Mouse (Mus musculus): ENCODE results near the gene Galr3. TPM values are rescaled to one million over a fixed set of nuclear protein-coding genes. Genes with fewer than 3 reads are reported as not detected.

Galr3 gene
- total and polyA plus RNA-seq, 3 experiments = 0.70 to 1.6 (median 1.2) TPM

- no peak overlapping the region for H3K9ac ChIP-seq (ENCODE audit: insufficient read depth, low read depth)
- in situ Hi-C loops (cut with MboI; ENCODE audit: low pct_ligation_motif_present, low pct_unique_long_range_greater_than_20kb, low sequenced_read_pairs) = no loop called here
- H3K4me1 ChIP-seq (ENCODE audit: control insufficient read depth in 1 of 2, insufficient read depth in 2 of 2) = no peaks in the 10 kb centered on the region
- no peaks in the 10 kb centered on the region for H3K9me3 ChIP-seq (replicated peaks; ENCODE audit: low read length)
- peaks cover 72 to 90% of the 10 kb centered on the region in 2 experiments for H3K36me3 ChIP-seq (replicated peaks in 1 of 2; ENCODE audit: control insufficient read depth in 1 of 2, insufficient read depth in 1 of 2, low read length in 1 of 2)
- dilution Hi-C loops (cut with MboI; ENCODE audit: extremely low pct_ligation_motif_present, extremely low pct_unique_long_range_greater_than_20kb, low sequenced_read_pairs) = no loop called here
- H3K4me2 ChIP-seq (ENCODE audit: insufficient read depth, low read depth, poor library complexity, severe bottlenecking) = no peak overlapping the region
- no peaks in the 10 kb centered on the region for H3K27me3 ChIP-seq (replicated peaks)
- TF ChIP-seq USF2 (conservative IDR thresholded peaks at IDR 0.05; ENCODE audit: low read depth, low read length) (no peak), USF1 (IDR thresholded peaks at IDR 0.05; ENCODE audit: low read depth, low read length) (no peak), IRF4 (IDR thresholded peaks at IDR 0.05; ENCODE audit: low read depth, low read length) (no peak), MAZ (IDR thresholded peaks at IDR 0.05; ENCODE audit: low read depth, low read length) (no peak), PAX5 (IDR thresholded peaks at IDR 0.05; ENCODE audit: low read length) (no peak), JUN (IDR thresholded peaks at IDR 0.05; ENCODE audit: insufficient read depth, low read depth, low read length) (no peak)
- H3K79me2 ChIP-seq (replicated peaks; ENCODE audit: control insufficient read depth, extremely low read depth, insufficient read depth, poor library complexity, severe bottlenecking) = peaks cover 5% of the 10 kb centered on the region; the same call in 1 of the 2 replicates
- no peak for DNase-seq (ENCODE audit: extremely low read depth)
- no peak overlapping the region for H3K4me3 ChIP-seq (replicated peaks in 1 of 3; ENCODE audit: low read depth in 2 of 3, low read length in 2 of 3, poor library complexity in 1 of 3)
- no peak overlapping the region for H3K27ac ChIP-seq (ENCODE audit: insufficient read depth, low read depth)
These were observed 50.6 kb downstream of the Galr3 start for GRCm38 (mm10) chr15:79092284-79092683.

Other genes starting within 250 kb of the Galr3 start
Only the 20 nearest of the 21 such genes appear.
- gene Card10, start 238.8 kb upstream of the Galr3 start, total RNA-seq (2012; rRNA removed) = 0.08 TPM in 1 of 2 replicates, not detected in the other
- gene Card10, start 238.8 kb upstream of the Galr3 start, total RNA-seq (2014; rRNA removed) = not detected in 2 replicates
- not detected in 2 replicates for gene Card10, start 238.8 kb upstream of the Galr3 start, polyA plus RNA-seq (2012; ENCODE audit: insufficient read length, low read depth)
- gene Cdc42ep1, start 199.3 kb upstream of the Galr3 start, total RNA-seq (2012; rRNA removed) = not detected in 2 replicates
- not detected in 2 replicates for gene Cdc42ep1, start 199.3 kb upstream of the Galr3 start, total RNA-seq (2014; rRNA removed)
- gene Cdc42ep1, start 199.3 kb upstream of the Galr3 start, polyA plus RNA-seq (2012; ENCODE audit: insufficient read length, low read depth) = not detected in 2 replicates
- gene Lgals2, start 186.4 kb upstream of the Galr3 start, total RNA-seq (2012; rRNA removed) = not detected in 2 replicates
- gene Lgals2, start 186.4 kb upstream of the Galr3 start, total RNA-seq (2014; rRNA removed) = not detected in 2 replicates
- not detected in 2 replicates for gene Lgals2, start 186.4 kb upstream of the Galr3 start, polyA plus RNA-seq (2012; ENCODE audit: insufficient read length, low read depth)
- gene Gga1, start 164.7 kb upstream of the Galr3 start, total RNA-seq (2012; rRNA removed) = 13.7 and 14.1 TPM in 2 replicates
- 4.6 and 5.7 TPM in 2 replicates for gene Gga1, start 164.7 kb upstream of the Galr3 start, total RNA-seq (2014; rRNA removed)
- gene Gga1, start 164.7 kb upstream of the Galr3 start, polyA plus RNA-seq (2012; ENCODE audit: insufficient read length, low read depth) = 23.5 and 24.5 TPM in 2 replicates
- gene Gm49510, start 142.2 kb upstream of the Galr3 start, total RNA-seq (2012; rRNA removed) = 0.25 and 0.50 TPM in 2 replicates
- 0.12 and 0.15 TPM in 2 replicates for gene Gm49510, start 142.2 kb upstream of the Galr3 start, total RNA-seq (2014; rRNA removed)
- gene Gm49510, start 142.2 kb upstream of the Galr3 start, polyA plus RNA-seq (2012; ENCODE audit: insufficient read length, low read depth) = 0.78 TPM in 1 of 2 replicates, not detected in the other
- gene Sh3bp1, start 142.1 kb upstream of the Galr3 start, total RNA-seq (2012; rRNA removed) = 20.6 and 23.8 TPM in 2 replicates
- gene Sh3bp1, start 142.1 kb upstream of the Galr3 start, total RNA-seq (2014; rRNA removed) = 12.3 and 15.5 TPM in 2 replicates
- 48.6 and 69.7 TPM in 2 replicates for gene Sh3bp1, start 142.1 kb upstream of the Galr3 start, polyA plus RNA-seq (2012; ENCODE audit: insufficient read length, low read depth)
- 9.3 and 9.8 TPM in 2 replicates for gene Pdxp, start 128.0 kb upstream of the Galr3 start, total RNA-seq (2012; rRNA removed)
- gene Pdxp, start 128.0 kb upstream of the Galr3 start, total RNA-seq (2014; rRNA removed) = 2.8 and 3.1 TPM in 2 replicates
- gene Pdxp, start 128.0 kb upstream of the Galr3 start, polyA plus RNA-seq (2012; ENCODE audit: insufficient read length, low read depth) = 3.4 and 5.4 TPM in 2 replicates
- 735 and 858 TPM in 2 replicates for gene Lgals1, start 115.2 kb upstream of the Galr3 start, total RNA-seq (2012; rRNA removed)
- 791 and 805 TPM in 2 replicates for gene Lgals1, start 115.2 kb upstream of the Galr3 start, total RNA-seq (2014; rRNA removed)
- gene Lgals1, start 115.2 kb upstream of the Galr3 start, polyA plus RNA-seq (2012; ENCODE audit: insufficient read length, low read depth) = 592 and 637 TPM in 2 replicates
- 33.2 and 40.0 TPM in 2 replicates for gene Nol12, start 107.0 kb upstream of the Galr3 start, total RNA-seq (2012; rRNA removed)
- 13.2 and 13.7 TPM in 2 replicates for gene Nol12, start 107.0 kb upstream of the Galr3 start, total RNA-seq (2014; rRNA removed)
- 89.5 and 91.1 TPM in 2 replicates for gene Nol12, start 107.0 kb upstream of the Galr3 start, polyA plus RNA-seq (2012; ENCODE audit: insufficient read length, low read depth)
- 26.3 and 31.0 TPM in 2 replicates for gene Triobp, start 94.2 kb upstream of the Galr3 start, total RNA-seq (2012; rRNA removed)
- 10.9 and 11.5 TPM in 2 replicates for gene Triobp, start 94.2 kb upstream of the Galr3 start, total RNA-seq (2014; rRNA removed)
- 25.5 and 27.3 TPM in 2 replicates for gene Triobp, start 94.2 kb upstream of the Galr3 start, polyA plus RNA-seq (2012; ENCODE audit: insufficient read length, low read depth)
- 70.6 and 100 TPM in 2 replicates for gene H1f0, start 13.4 kb upstream of the Galr3 start, total RNA-seq (2012; rRNA removed)
- 15.9 TPM in 2 replicates for gene H1f0, start 13.4 kb upstream of the Galr3 start, total RNA-seq (2014; rRNA removed)
- 11.9 and 12.5 TPM in 2 replicates for gene H1f0, start 13.4 kb upstream of the Galr3 start, polyA plus RNA-seq (2012; ENCODE audit: insufficient read length, low read depth)
- gene Ankrd54, start 21.0 kb downstream of the Galr3 start, total RNA-seq (2012; rRNA removed) = 37.1 and 38.6 TPM in 2 replicates
- gene Ankrd54, start 21.0 kb downstream of the Galr3 start, total RNA-seq (2014; rRNA removed) = 23.1 and 26.4 TPM in 2 replicates
- 21.8 and 22.8 TPM in 2 replicates for gene Ankrd54, start 21.0 kb downstream of the Galr3 start, polyA plus RNA-seq (2012; ENCODE audit: insufficient read length, low read depth)
- gene Eif3l, start 33.3 kb downstream of the Galr3 start, total RNA-seq (2012; rRNA removed) = 323 and 347 TPM in 2 replicates
- 379 and 392 TPM in 2 replicates for gene Eif3l, start 33.3 kb downstream of the Galr3 start, total RNA-seq (2014; rRNA removed)
- 303 and 306 TPM in 2 replicates for gene Eif3l, start 33.3 kb downstream of the Galr3 start, polyA plus RNA-seq (2012; ENCODE audit: insufficient read length, low read depth)
- gene Micall1, start 67.0 kb downstream of the Galr3 start, total RNA-seq (2012; rRNA removed) = 6.3 and 6.7 TPM in 2 replicates
- 1.5 and 1.7 TPM in 2 replicates for gene Micall1, start 67.0 kb downstream of the Galr3 start, total RNA-seq (2014; rRNA removed)
- gene Micall1, start 67.0 kb downstream of the Galr3 start, polyA plus RNA-seq (2012; ENCODE audit: insufficient read length, low read depth) = 8.9 and 10.4 TPM in 2 replicates
- gene Polr2f, start 99.1 kb downstream of the Galr3 start, total RNA-seq (2012; rRNA removed) = 286 and 376 TPM in 2 replicates
- 157 and 218 TPM in 2 replicates for gene Polr2f, start 99.1 kb downstream of the Galr3 start, total RNA-seq (2014; rRNA removed)
- 414 and 431 TPM in 2 replicates for gene Polr2f, start 99.1 kb downstream of the Galr3 start, polyA plus RNA-seq (2012; ENCODE audit: insufficient read length, low read depth)
- gene 1700088E04Rik, start 99.4 kb downstream of the Galr3 start, total RNA-seq (2012; rRNA removed) = 1.2 and 2.1 TPM in 2 replicates
- 0.68 and 1.0 TPM in 2 replicates for gene 1700088E04Rik, start 99.4 kb downstream of the Galr3 start, total RNA-seq (2014; rRNA removed)
- gene 1700088E04Rik, start 99.4 kb downstream of the Galr3 start, polyA plus RNA-seq (2012; ENCODE audit: insufficient read length, low read depth) = 3.8 and 4.2 TPM in 2 replicates
- 0.04 and 0.08 TPM in 2 replicates for gene Sox10, start 123.4 kb downstream of the Galr3 start, total RNA-seq (2012; rRNA removed)
- not detected in 2 replicates for gene Sox10, start 123.4 kb downstream of the Galr3 start, total RNA-seq (2014; rRNA removed)
- not detected in 2 replicates for gene Sox10, start 123.4 kb downstream of the Galr3 start, polyA plus RNA-seq (2012; ENCODE audit: insufficient read length, low read depth)
- 23.2 and 23.4 TPM in 2 replicates for gene Pick1, start 187.3 kb downstream of the Galr3 start, total RNA-seq (2012; rRNA removed)
- gene Pick1, start 187.3 kb downstream of the Galr3 start, total RNA-seq (2014; rRNA removed) = 13.9 and 15.4 TPM in 2 replicates
- 14.9 and 18.5 TPM in 2 replicates for gene Pick1, start 187.3 kb downstream of the Galr3 start, polyA plus RNA-seq (2012; ENCODE audit: insufficient read length, low read depth)
- 0.21 and 0.29 TPM in 2 replicates for gene Gm49486, start 187.5 kb downstream of the Galr3 start, total RNA-seq (2012; rRNA removed)
- 0.49 and 0.77 TPM in 2 replicates for gene Gm49486, start 187.5 kb downstream of the Galr3 start, total RNA-seq (2014; rRNA removed)
- 0.59 and 1.3 TPM in 2 replicates for gene Gm49486, start 187.5 kb downstream of the Galr3 start, polyA plus RNA-seq (2012; ENCODE audit: insufficient read length, low read depth)
- gene Slc16a8, start 212.9 kb downstream of the Galr3 start, total RNA-seq (2012; rRNA removed) = 0.08 and 0.29 TPM in 2 replicates
- gene Slc16a8, start 212.9 kb downstream of the Galr3 start, total RNA-seq (2014; rRNA removed) = not detected in 2 replicates
- gene Slc16a8, start 212.9 kb downstream of the Galr3 start, polyA plus RNA-seq (2012; ENCODE audit: insufficient read length, low read depth) = 0.79 and 0.83 TPM in 2 replicates

Data from CH12.LX (cell line).